Mouse (Mus musculus) stomach, embryonic 15.5 days (tissue): ENCODE data around the gene Cep350. TPM values are rescaled to one million over a fixed set of nuclear protein-coding genes. Genes with fewer than 3 reads are reported as not detected.
A peak's percentile ranks its signal among the peaks of the same experiment; 100 is the strongest.

ENCODE experiments used
- ATAC-seq: fragments of 200-750 bp; cut with Nextera tagmentation; 2 replicates; pipeline ENCODE4 v1.8.0; 2017; ENCODE audit warnings: low read depth, moderate number of reproducible peaks, moderate TSS enrichment; ENCODE audit not compliant: insufficient read depth, low FRiP score
- H3K27ac ChIP-seq: fragments of 300-500 bp; sonication (generic); 2 replicates; pipeline ENCODE4 v1.5.1; 2015; ENCODE audit warnings: mild to moderate bottlenecking, inconsistent platforms
- H3K27me3 ChIP-seq: fragments of 300-500 bp; sonication (generic); replicated peaks from 2 replicates; pipeline ENCODE4 v1.6.1; 2015; ENCODE audit warnings: inconsistent platforms
- H3K36me3 ChIP-seq: fragments of 300-500 bp; sonication (generic); 2 replicates; pipeline ENCODE4 v1.6.1; 2015; ENCODE audit warnings: inconsistent platforms
- H3K4me1 ChIP-seq: fragments of 300-500 bp; sonication (generic); 2 replicates; pipeline ENCODE4 v1.6.1; 2015; ENCODE audit warnings: inconsistent platforms
- H3K4me2 ChIP-seq: fragments of 300-500 bp; sonication (generic); 2 replicates; pipeline ENCODE4 v1.6.1; 2015; ENCODE audit warnings: mild to moderate bottlenecking, inconsistent platforms
- H3K4me3 ChIP-seq: fragments of 300-500 bp; sonication (generic); replicated peaks from 2 replicates; pipeline ENCODE4 v1.5.1; 2015; ENCODE audit warnings: inconsistent platforms
- H3K9ac ChIP-seq: fragments of 300-500 bp; sonication (generic); 2 replicates; pipeline ENCODE4 v1.6.1; 2015; ENCODE audit warnings: inconsistent platforms
- H3K9me3 ChIP-seq: fragments of 300-500 bp; sonication (generic); 2 replicates; pipeline ENCODE4 v1.6.1; 2016; ENCODE audit warnings: inconsistent platforms
- WGBS: fragments of 180-500 bp; shearing (Covaris S2); methylation state at CpG from one replicate; pipeline ENCODE4 v1.1.7; 2015; 5-methylcytosine and 5-hydroxymethylcytosine counted together
- polyA plus RNA-seq: library from polyadenylated mRNA; unstranded; fragments of >200 nt; fragmentation: Nextera tagmentation; extraction: Ambion mirVana; gene quantifications from 2 replicates; pipeline ENCODE4 v1.2.1, GENCODE M21; 2015

Gene Cep350
- polyA plus RNA-seq, 1 experiment from 2014 or later = 12.6 TPM

- WGBS = 85% methylated on average over 3 of the region's 3 CpGs
- Histone ChIP-seq H3K36me3 (peaks cover 31% of the 10 kb centered on the region), H3K27ac (no peak overlapping the region), H3K9ac (no peak overlapping the region), H3K27me3 (no peaks in the 10 kb centered on the region), H3K9me3 (no peaks in the 10 kb centered on the region), H3K4me1 (no peaks in the 10 kb centered on the region), H3K4me3 (no peak overlapping the region), H3K4me2 (no peak overlapping the region)
- ATAC-seq = no peak
These were observed 93.5 kb downstream of the Cep350 start for GRCm38 (mm10) chr1:155879596-155879995.

- peaks cover 46% of the 10 kb centered on the region for H3K36me3 ChIP-seq
- H3K4me3 ChIP-seq = no peak overlapping the region
- H3K9me3 ChIP-seq = no peaks in the 10 kb centered on the region
- no peaks in the 10 kb centered on the region for H3K27me3 ChIP-seq
- WGBS = 68% methylated on average over 4 of the region's 4 CpGs
- no peak for ATAC-seq
- no peak overlapping the region for H3K9ac ChIP-seq
- H3K4me1 ChIP-seq = no peaks in the 10 kb centered on the region
- no peak overlapping the region for H3K4me2 ChIP-seq
- H3K27ac ChIP-seq = no peak overlapping the region
These were observed 110.1 kb downstream of the Cep350 start for GRCm38 (mm10) chr1:155862967-155863366.

GRCm38 (mm10) chr1:155854926-155855702 is 117.9 kb downstream of the Cep350 start:
- ATAC-seq = no peak
- no peak overlapping the region for H3K9ac ChIP-seq
- 77% methylated on average over 7 of the region's 7 CpGs for WGBS
- H3K9me3 ChIP-seq = no peaks in the 10 kb centered on the region
- H3K4me1 ChIP-seq = no peaks in the 10 kb centered on the region
- no peak overlapping the region for H3K4me3 ChIP-seq
- H3K27me3 ChIP-seq = no peaks in the 10 kb centered on the region
- peaks cover 15% of the 10 kb centered on the region; the same call in 1 of the 2 replicates for H3K36me3 ChIP-seq
- no peak overlapping the region for H3K4me2 ChIP-seq
- no peak overlapping the region for H3K27ac ChIP-seq

GRCm38 (mm10) chr1:155853009-155853408 is 120.0 kb downstream of the Cep350 start:
- no peak overlapping the region for H3K9ac ChIP-seq
- no peak overlapping the region for H3K27ac ChIP-seq
- ATAC-seq = no peak
- H3K4me2 ChIP-seq = no peak overlapping the region
- H3K36me3 ChIP-seq = 0 out of 2 replicates have a peak, but pooled peaks cover 12% of the 10 kb centered on the region
- no peaks in the 10 kb centered on the region for H3K4me1 ChIP-seq
- WGBS = 93% methylated on average over 5 of the region's 5 CpGs
- H3K9me3 ChIP-seq = no peaks in the 10 kb centered on the region
- no peaks in the 10 kb centered on the region for H3K27me3 ChIP-seq
- no peak overlapping the region for H3K4me3 ChIP-seq

GRCm38 (mm10) chr1:155844235-155844634 is 128.8 kb downstream of the Cep350 start:
- Histone ChIP-seq H3K4me2 (no peak overlapping the region), H3K9me3 (no peaks in the 10 kb centered on the region), H3K4me1 (no peaks in the 10 kb centered on the region), H3K27me3 (no peaks in the 10 kb centered on the region), H3K9ac (no peak overlapping the region), H3K27ac (no peak overlapping the region), H3K4me3 (no peak overlapping the region), H3K36me3 (peaks cover 19% of the 10 kb centered on the region)
- WGBS = 71% methylated on average over 5 of the region's 5 CpGs
- ATAC-seq = no peak

GRCm38 (mm10) chr1:155843538-155843937 is 129.5 kb downstream of the Cep350 start:
- 60% methylated on average over 4 of the region's 4 CpGs for WGBS
- Histone ChIP-seq H3K9ac (no peak overlapping the region), H3K9me3 (no peaks in the 10 kb centered on the region), H3K36me3 (peaks cover 19% of the 10 kb centered on the region), H3K27ac (no peak overlapping the region), H3K4me2 (no peak overlapping the region), H3K4me1 (no peaks in the 10 kb centered on the region), H3K4me3 (no peak overlapping the region), H3K27me3 (no peaks in the 10 kb centered on the region)
- no peak; the same call in 1 of the 2 replicates for ATAC-seq

GRCm38 (mm10) chr1:155835667-155836066 is 137.4 kb downstream of the Cep350 start:
- 67% methylated on average over 2 of the region's 2 CpGs for WGBS
- Histone ChIP-seq H3K27me3 (no peaks in the 10 kb centered on the region), H3K4me1 (no peaks in the 10 kb centered on the region), H3K9me3 (no peaks in the 10 kb centered on the region), H3K36me3 (no peaks in the 10 kb centered on the region), H3K9ac (no peak overlapping the region), H3K27ac (no peak overlapping the region), H3K4me2 (no peak overlapping the region), H3K4me3 (no peak overlapping the region)
- ATAC-seq = no peak

- peak; percentile 35; the same call in 1 of the 2 replicates for ATAC-seq
- 81% methylated on average over 9 of the region's 9 CpGs for WGBS
These were observed 139.4 kb downstream of the Cep350 start for GRCm38 (mm10) chr1:155833610-155834009.

GRCm38 (mm10) chr1:155831958-155832357 is 141.1 kb downstream of the Cep350 start:
- H3K9me3 ChIP-seq = no peaks in the 10 kb centered on the region
- H3K36me3 ChIP-seq = no peaks in the 10 kb centered on the region
- H3K27me3 ChIP-seq = no peaks in the 10 kb centered on the region
- H3K4me2 ChIP-seq = no peak overlapping the region
- H3K4me1 ChIP-seq = no peaks in the 10 kb centered on the region
- ATAC-seq = no peak
- H3K27ac ChIP-seq = no peak overlapping the region
- H3K9ac ChIP-seq = no peak overlapping the region
- H3K4me3 ChIP-seq = no peak overlapping the region
- WGBS = 88% methylated on average over 3 of the region's 3 CpGs

More at GRCm38 (mm10) chr1:155833610-155834009, 139.4 kb downstream of the Cep350 start:
- H3K9ac ChIP-seq = no peak overlapping the region
- no peaks in the 10 kb centered on the region for H3K9me3 ChIP-seq
- no peak overlapping the region for H3K4me2 ChIP-seq
- H3K27ac ChIP-seq = no peak overlapping the region
- H3K27me3 ChIP-seq = no peaks in the 10 kb centered on the region
- H3K36me3 ChIP-seq = no peaks in the 10 kb centered on the region
- H3K4me3 ChIP-seq = no peak overlapping the region
- no peaks in the 10 kb centered on the region for H3K4me1 ChIP-seq

GRCm38 (mm10) chr1:155830861-155831260 is 142.2 kb downstream of the Cep350 start:
- Histone ChIP-seq H3K4me1 (no peaks in the 10 kb centered on the region), H3K4me3 (no peak overlapping the region), H3K27me3 (no peaks in the 10 kb centered on the region), H3K4me2 (no peak overlapping the region), H3K9me3 (no peaks in the 10 kb centered on the region), H3K36me3 (no peaks in the 10 kb centered on the region), H3K27ac (no peak overlapping the region), H3K9ac (no peak overlapping the region)
- 63% methylated on average over 6 of the region's 6 CpGs for WGBS
- ATAC-seq = no peak

GRCm38 (mm10) chr1:155827703-155828295 is 145.3 kb downstream of the Cep350 start:
- 47% methylated on average over 8 of the region's 8 CpGs for WGBS
- ATAC-seq = no peak

GRCm38 (mm10) chr1:155826803-155827395 is 146.2 kb downstream of the Cep350 start:
- 36% methylated on average over 5 of the region's 5 CpGs for WGBS
- Histone ChIP-seq H3K27ac (no peak overlapping the region), H3K9ac (no peak overlapping the region), H3K4me1 (no peaks in the 10 kb centered on the region), H3K4me2 (no peak overlapping the region), H3K9me3 (no peaks in the 10 kb centered on the region), H3K27me3 (no peaks in the 10 kb centered on the region), H3K4me3 (no peak overlapping the region), H3K36me3 (no peaks in the 10 kb centered on the region)
- ATAC-seq = no peak

More at GRCm38 (mm10) chr1:155827703-155828295, 145.3 kb downstream of the Cep350 start:
- Histone ChIP-seq H3K27me3 (no peaks in the 10 kb centered on the region), H3K36me3 (no peaks in the 10 kb centered on the region), H3K9ac (no peak overlapping the region), H3K4me3 (no peak overlapping the region), H3K4me1 (no peaks in the 10 kb centered on the region), H3K4me2 (no peak overlapping the region), H3K27ac (no peak overlapping the region), H3K9me3 (no peaks in the 10 kb centered on the region)
